Mouse (Mus musculus) C3H10T1/2 (cell line): ENCODE data around the gene Hhex. TPM values are rescaled to one million over a fixed set of nuclear protein-coding genes. Genes with fewer than 3 reads are reported as not detected.

Experiments used
- polyA plus RNA-seq, 2 experiments: library from polyadenylated mRNA; unstranded; fragments of >200 nt; fragmentation: generic; extraction: Trizol; gene quantifications; one replicate each; pipeline ENCODE4 v1.2.1; 2012; ENCODE audit warnings: missing spikeins in 2 of 2

The Hhex gene
- polyA plus RNA-seq, result under 1 TPM; 0.29 to 0.44 TPM

GRCm38 (mm10) chr19:37434263-37434951 lies at the start of gene Hhex:
Gene Hhex, plus strand, starts transcription at chr19:37434810.

Other genes starting within 250 kb of the Hhex start
- 10 to 100 TPM; 33.3 to 52.0 TPM for gene March5, start 227.3 kb upstream of the Hhex start, polyA plus RNA-seq
- 1 to 10 TPM in 1 of 2 experiments, under 1 TPM in 1; 0.20 to 1.0 TPM for gene Cpeb3, start 226.2 kb upstream of the Hhex start, polyA plus RNA-seq
- gene Ide, start 97.0 kb upstream of the Hhex start, polyA plus RNA-seq, result 1 to 10 TPM; 2.2 to 8.7 TPM
- 1 to 10 TPM in 1 of 2 experiments, under 1 TPM in 1; 0.69 to 7.6 TPM for gene Kif11, start 58.4 kb upstream of the Hhex start, polyA plus RNA-seq
- gene Exoc6, start 115.6 kb downstream of the Hhex start, polyA plus RNA-seq, result under 1 TPM; 0.29 to 0.97 TPM